Mouse (Mus musculus) forebrain, embryonic 16.5 days (tissue): Measurements from ENCODE around the gene Olfr545. TPM values are rescaled to one million over a fixed set of nuclear protein-coding genes. Genes with fewer than 3 reads are reported as not detected.

Experiments
- ATAC-seq: fragments of 200-750 bp; cut with Nextera tagmentation; 2 replicates; pipeline ENCODE4 v1.8.0; 2017; ENCODE audit warnings: mild to moderate bottlenecking, moderate library complexity
- H3K27ac ChIP-seq: fragments of 300-500 bp; sonication (generic); 2 replicates; pipeline ENCODE4 v1.5.1; 2014; ENCODE audit warnings: low read length, control low read depth
- H3K27me3 ChIP-seq: fragments of 300-500 bp; sonication (generic); replicated peaks from 2 replicates; pipeline ENCODE4 v1.6.1; 2014; ENCODE audit warnings: low read length; ENCODE audit not compliant: control insufficient read depth, insufficient read depth
- H3K36me3 ChIP-seq: fragments of 300-500 bp; sonication (generic); 2 replicates; pipeline ENCODE4 v1.6.1; 2014; ENCODE audit not compliant: control insufficient read depth, insufficient read depth
- H3K4me1 ChIP-seq: fragments of 300-500 bp; sonication (generic); replicated peaks from 2 replicates; pipeline ENCODE4 v1.6.1; 2014; ENCODE audit warnings: low read length; ENCODE audit not compliant: control insufficient read depth, insufficient read depth
- H3K4me2 ChIP-seq: fragments of 300-500 bp; sonication (generic); 2 replicates; pipeline ENCODE4 v1.6.1; 2014; ENCODE audit warnings: mild to moderate bottlenecking, low read length, control low read depth
- H3K4me3 ChIP-seq: fragments of 300-500 bp; sonication (generic); replicated peaks from 2 replicates; pipeline ENCODE4 v1.5.1; 2014; ENCODE audit warnings: mild to moderate bottlenecking, low read length, control low read depth
- H3K9ac ChIP-seq: fragments of 300-500 bp; sonication (generic); replicated peaks from 2 replicates; pipeline ENCODE4 v1.6.1; 2014; ENCODE audit warnings: low read depth, low read length, control low read depth
- H3K9me3 ChIP-seq: fragments of 300-500 bp; sonication (generic); 2 replicates; pipeline ENCODE4 v1.6.1; 2016; ENCODE audit warnings: low read length; ENCODE audit not compliant: control insufficient read depth
- WGBS: fragments of 180-500 bp; shearing (Covaris S2); extraction: QIAGEN DNeasy Blood & Tissue Kit; methylation state at CpG from one replicate; pipeline ENCODE4 v1.1.7; 2014; 5-methylcytosine and 5-hydroxymethylcytosine counted together
- polyA plus RNA-seq: library from polyadenylated mRNA; unstranded; fragments of >200 nt; fragmentation: Nextera tagmentation; extraction: Ambion mirVana; gene quantifications from 2 replicates; pipeline ENCODE4 v1.2.1, GENCODE M21; 2015

The Olfr545 gene
- 0.17 TPM in 1 of 2 replicates, not detected in the other for polyA plus RNA-seq

GRCm38 (mm10) chr7:102499473-102499872 is at the start of gene Olfr545:
Gene Olfr545, minus strand, starts transcription at chr7:102499573.
- H3K4me3 ChIP-seq = no peak within 1 kb of the TSS
- no peak within 1 kb of the TSS for H3K4me2 ChIP-seq
- 72% methylated on average over 3 of the region's 3 CpGs for WGBS
- ATAC-seq = no peak
- no peaks in the 10 kb centered on the region for H3K9me3 ChIP-seq
- H3K9ac ChIP-seq = no peak within 1 kb of the TSS
- H3K27me3 ChIP-seq = no peaks in the 10 kb centered on the region
- no peak within 1 kb of the TSS for H3K27ac ChIP-seq
- H3K4me1 ChIP-seq = no peaks in the 10 kb centered on the region
- H3K36me3 ChIP-seq = no peaks in the 10 kb centered on the region

- Histone ChIP-seq H3K4me3 (no peak overlapping the region), H3K27me3 (no peaks in the 10 kb centered on the region), H3K4me1 (no peaks in the 10 kb centered on the region), H3K9me3 (no peaks in the 10 kb centered on the region), H3K9ac (no peak overlapping the region), H3K4me2 (no peak overlapping the region), H3K27ac (no peak overlapping the region), H3K36me3 (no peaks in the 10 kb centered on the region)
- no peak for ATAC-seq
- WGBS = 67% methylated on average over 3 of the region's 3 CpGs
Observed at GRCm38 (mm10) chr7:102541251-102541650, 41.9 kb upstream of the Olfr545 start.

- no peak for ATAC-seq
- H3K27ac ChIP-seq = no peak within 1 kb of the TSS
- H3K4me1 ChIP-seq = no peaks in the 10 kb centered on the region
- H3K27me3 ChIP-seq = no peaks in the 10 kb centered on the region
- no peaks in the 10 kb centered on the region for H3K9me3 ChIP-seq
- H3K9ac ChIP-seq = no peak within 1 kb of the TSS
- H3K4me3 ChIP-seq = no peak within 1 kb of the TSS
- 90% methylated on average over 2 of the region's 2 CpGs for WGBS
- no peak within 1 kb of the TSS for H3K4me2 ChIP-seq
- no peaks in the 10 kb centered on the region for H3K36me3 ChIP-seq
Observed at GRCm38 (mm10) chr7:102540596-102540995, 41.2 kb upstream of the Olfr545 start, which contains the start of gene Olfr548-ps1. Gene Olfr548-ps1, plus strand, starts transcription at chr7:102540896.

- no peaks in the 10 kb centered on the region for H3K27me3 ChIP-seq
- no peak within 1 kb of the TSS for H3K4me2 ChIP-seq
- H3K4me1 ChIP-seq = no peaks in the 10 kb centered on the region
- H3K27ac ChIP-seq = no peak within 1 kb of the TSS
- 71% methylated on average over 1 of the region's 1 CpGs for WGBS
- H3K9me3 ChIP-seq = no peaks in the 10 kb centered on the region
- no peak within 1 kb of the TSS for H3K4me3 ChIP-seq
- H3K9ac ChIP-seq = no peak within 1 kb of the TSS
- ATAC-seq = no peak
- no peaks in the 10 kb centered on the region for H3K36me3 ChIP-seq
Observed at GRCm38 (mm10) chr7:102534449-102534848, 35.1 kb upstream of the Olfr545 start, which contains the start of gene Olfr547. Gene Olfr547, plus strand, starts transcription at chr7:102534749.

GRCm38 (mm10) chr7:102529052-102529451 is 29.7 kb upstream of the Olfr545 start:
- Histone ChIP-seq H3K36me3 (no peaks in the 10 kb centered on the region), H3K4me1 (no peaks in the 10 kb centered on the region), H3K4me3 (no peak overlapping the region), H3K9me3 (no peaks in the 10 kb centered on the region), H3K27me3 (no peaks in the 10 kb centered on the region), H3K4me2 (no peak overlapping the region), H3K9ac (no peak overlapping the region), H3K27ac (no peak overlapping the region)
- no peak for ATAC-seq
- 84% methylated on average over 1 of the region's 1 CpGs for WGBS

- WGBS = 36% methylated on average over 2 of the region's 2 CpGs
- Histone ChIP-seq H3K27me3 (no peaks in the 10 kb centered on the region; the same call in 1 of the 2 replicates), H3K4me2 (no peak overlapping the region), H3K4me3 (no peak overlapping the region), H3K9ac (no peak overlapping the region), H3K9me3 (no peaks in the 10 kb centered on the region), H3K27ac (no peak overlapping the region), H3K4me1 (peaks cover 16% of the 10 kb centered on the region), H3K36me3 (no peaks in the 10 kb centered on the region)
- ATAC-seq = peak; percentile 34; the same call in 1 of the 2 replicates
Observed at GRCm38 (mm10) chr7:102517051-102517335, 17.6 kb upstream of the Olfr545 start.

GRCm38 (mm10) chr7:102516261-102517050 is 17.1 kb upstream of the Olfr545 start:
- Histone ChIP-seq H3K4me2 (no peak overlapping the region), H3K4me1 (peaks cover 16% of the 10 kb centered on the region), H3K9ac (no peak overlapping the region), H3K4me3 (no peak overlapping the region), H3K27me3 (peaks cover 3% of the 10 kb centered on the region; the same call in 1 of the 2 replicates), H3K27ac (no peak overlapping the region), H3K9me3 (no peaks in the 10 kb centered on the region), H3K36me3 (no peaks in the 10 kb centered on the region)
- ATAC-seq = 0 out of 2 replicates have a peak, but pooled peaks have one; percentile 3
- WGBS = 40% methylated on average over 10 of the region's 10 CpGs

GRCm38 (mm10) chr7:102514144-102514543 is 14.8 kb upstream of the Olfr545 start:
- Histone ChIP-seq H3K36me3 (no peaks in the 10 kb centered on the region), H3K9ac (no peak overlapping the region), H3K4me3 (no peak overlapping the region), H3K9me3 (no peaks in the 10 kb centered on the region), H3K4me2 (no peak overlapping the region), H3K27ac (no peak overlapping the region), H3K27me3 (peaks cover 3% of the 10 kb centered on the region; the same call in 1 of the 2 replicates), H3K4me1 (peaks cover 16% of the 10 kb centered on the region)
- ATAC-seq = no peak
- 79% methylated on average over 4 of the region's 4 CpGs for WGBS

- Histone ChIP-seq H3K27ac (no peak overlapping the region), H3K27me3 (peaks cover 3% of the 10 kb centered on the region; the same call in 1 of the 2 replicates), H3K9ac (peak overlapping the region; percentile 76), H3K4me3 (peak overlapping the region; percentile 57), H3K4me2 (peak overlapping the region; percentile 88), H3K4me1 (peaks cover 16% of the 10 kb centered on the region), H3K36me3 (no peaks in the 10 kb centered on the region), H3K9me3 (no peaks in the 10 kb centered on the region)
- ATAC-seq = peak; percentile 96
- under 1% methylated on average over 54 of the region's 54 CpGs for WGBS
Observed at GRCm38 (mm10) chr7:102512814-102513435, 13.6 kb upstream of the Olfr545 start.
